Mouse (Mus musculus): ENCODE data around the gene Rnls.

GRCm38 (mm10) chr19:33114631-33115295 lies 277.3 kb downstream of the Rnls start:
- TF ChIP-seq ZC3H11A (IDR thresholded peaks at IDR 0.05; ENCODE audit: low read depth, low read length) (no peak), POLR2A (IDR thresholded peaks at IDR 0.05; ENCODE audit: control insufficient read depth in 1 of 2, insufficient read depth in 1 of 2, low read depth in 1 of 2, low read length in 2 of 2, poor library complexity in 1 of 2) (no peak), EP300 (IDR thresholded peaks at IDR 0.05; ENCODE audit: low read depth in 1 of 2, low read length in 2 of 2) (no peak), CTCF (IDR thresholded peaks at IDR 0.05 in 2 of 3, conservative IDR thresholded peaks at IDR 0.05 in 1 of 3; ENCODE audit: control insufficient read depth in 1 of 3, insufficient read depth in 1 of 3, low read depth in 2 of 3, low read length in 3 of 3, poor library complexity in 1 of 3, severe bottlenecking in 1 of 3) (no peak), MAZ (IDR thresholded peaks at IDR 0.05; ENCODE audit: low read depth, low read length) (no peak), RCOR1 (IDR thresholded peaks at IDR 0.05; ENCODE audit: low read depth, low read length) (no peak), NRF1 (IDR thresholded peaks at IDR 0.05; ENCODE audit: insufficient read depth, low read depth, low read length, poor library complexity, severe bottlenecking) (no peak), TCF12 (IDR thresholded peaks at IDR 0.05; ENCODE audit: low read depth, low read length) (no peak), GATA1 (IDR thresholded peaks at IDR 0.05; ENCODE audit: low read depth, low read length) (no peak), JUND (IDR thresholded peaks at IDR 0.05; ENCODE audit: low read depth, low read length) (no peak), GABPA (IDR thresholded peaks at IDR 0.05; ENCODE audit: low read depth, low read length) (no peak), BHLHE40 (IDR thresholded peaks at IDR 0.05; ENCODE audit: borderline replicate concordance, low read depth, low read length) (no peak), RAD21 (IDR thresholded peaks at IDR 0.05; ENCODE audit: low read depth, low read length) (no peak)
